Mouse (Mus musculus): ENCODE measurements around the gene Abca8b. TPM values are rescaled to one million over a fixed set of nuclear protein-coding genes. Genes with fewer than 3 reads are reported as not detected.
"Not testable (repeated sequence)": the region's sequence is repeated elsewhere in the genome, so short reads cannot be mapped to it uniquely, and the experiment has no call there.

The Abca8b gene
- total RNA-seq, 4 experiments from 2014 or later = 6.9 to 10.4 (median 7.9) TPM

DNA sequence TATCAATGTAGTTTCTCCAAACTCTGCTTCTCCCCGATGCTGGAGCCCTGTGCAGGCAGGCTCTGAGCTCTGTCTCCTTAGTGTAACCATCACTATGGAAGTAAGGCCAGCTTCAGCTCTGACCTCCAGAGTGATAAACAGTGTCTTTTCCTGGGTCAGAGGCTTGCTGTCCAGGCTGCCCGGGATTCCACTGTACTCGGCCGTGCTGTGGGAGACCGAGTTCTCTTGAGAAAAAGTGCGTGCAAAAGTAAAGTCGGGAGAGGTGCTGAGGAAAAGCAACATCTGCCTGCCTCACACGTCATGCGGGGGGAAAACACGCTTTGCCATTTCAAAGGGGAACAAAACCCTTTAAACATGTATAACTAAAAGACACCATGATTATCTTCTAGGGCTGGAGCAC is 79.0 kb downstream of the Abca8b start:
- no peak for DNase-seq (ENCODE audit: low spot score)

DNA sequence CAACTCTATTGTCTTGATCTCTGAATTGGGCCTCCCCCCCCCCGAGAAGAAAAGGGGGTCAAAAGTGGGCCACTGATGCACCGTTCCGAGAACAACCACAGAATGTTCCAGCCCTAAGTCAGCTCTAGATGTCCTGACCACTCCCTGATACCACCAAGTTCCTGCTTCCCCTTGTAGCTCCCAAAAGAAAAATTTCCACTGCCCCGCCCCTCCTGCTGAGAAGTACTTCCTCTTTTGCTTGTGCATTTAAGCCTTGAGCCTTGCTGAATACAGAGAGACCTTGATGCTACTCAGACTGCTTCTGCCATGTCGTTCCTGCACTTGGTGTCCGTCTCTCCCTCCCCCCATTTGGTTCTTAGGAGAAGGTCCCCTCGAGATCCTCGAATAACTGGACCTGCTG is 82.5 kb downstream of the Abca8b start:
- DNase-seq (ENCODE audit: low spot score) = not testable (repeated sequence)

DNA sequence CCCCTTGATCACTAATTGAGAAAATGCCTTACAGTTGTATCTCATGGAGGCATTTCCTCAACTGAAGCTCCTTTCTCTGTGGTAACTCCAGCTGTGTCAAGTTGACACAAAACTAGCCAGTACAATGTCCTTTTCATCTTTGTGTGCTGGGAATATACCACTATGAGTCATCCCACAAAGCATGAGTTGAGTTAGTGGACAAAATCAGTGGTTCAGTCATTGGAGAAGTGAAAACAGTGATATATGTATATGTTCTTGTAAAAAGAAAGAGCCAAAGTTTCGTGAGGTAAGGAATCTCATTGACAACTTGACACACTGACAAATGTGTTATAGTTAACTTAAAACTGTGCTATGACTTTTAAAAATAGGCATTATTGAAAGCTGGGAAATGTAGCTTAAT is 83.5 kb downstream of the Abca8b start:
- DNase-seq (ENCODE audit: low spot score) = not testable (repeated sequence)

DNA sequence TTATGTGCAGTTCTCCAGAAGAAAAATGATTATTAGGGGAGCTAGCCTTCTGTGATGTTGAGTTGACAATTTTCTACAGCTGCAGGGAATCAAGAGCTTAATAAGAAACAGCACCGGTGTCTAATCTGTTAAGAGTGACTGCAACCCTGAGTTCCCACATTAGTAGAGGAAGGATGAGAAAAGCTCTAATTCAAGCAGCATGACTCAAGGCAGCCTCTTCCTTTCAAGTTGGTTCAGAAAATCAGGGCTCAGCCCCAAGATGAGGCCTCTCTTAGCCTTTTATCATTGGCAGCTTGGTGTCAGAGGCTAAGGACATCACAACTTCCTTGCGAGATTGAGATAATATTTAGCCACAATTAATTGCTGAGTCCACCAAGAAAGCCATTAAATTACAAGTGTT is 85.8 kb downstream of the Abca8b start:
- DNase-seq (ENCODE audit: low spot score) = peak; percentile 16

DNA sequence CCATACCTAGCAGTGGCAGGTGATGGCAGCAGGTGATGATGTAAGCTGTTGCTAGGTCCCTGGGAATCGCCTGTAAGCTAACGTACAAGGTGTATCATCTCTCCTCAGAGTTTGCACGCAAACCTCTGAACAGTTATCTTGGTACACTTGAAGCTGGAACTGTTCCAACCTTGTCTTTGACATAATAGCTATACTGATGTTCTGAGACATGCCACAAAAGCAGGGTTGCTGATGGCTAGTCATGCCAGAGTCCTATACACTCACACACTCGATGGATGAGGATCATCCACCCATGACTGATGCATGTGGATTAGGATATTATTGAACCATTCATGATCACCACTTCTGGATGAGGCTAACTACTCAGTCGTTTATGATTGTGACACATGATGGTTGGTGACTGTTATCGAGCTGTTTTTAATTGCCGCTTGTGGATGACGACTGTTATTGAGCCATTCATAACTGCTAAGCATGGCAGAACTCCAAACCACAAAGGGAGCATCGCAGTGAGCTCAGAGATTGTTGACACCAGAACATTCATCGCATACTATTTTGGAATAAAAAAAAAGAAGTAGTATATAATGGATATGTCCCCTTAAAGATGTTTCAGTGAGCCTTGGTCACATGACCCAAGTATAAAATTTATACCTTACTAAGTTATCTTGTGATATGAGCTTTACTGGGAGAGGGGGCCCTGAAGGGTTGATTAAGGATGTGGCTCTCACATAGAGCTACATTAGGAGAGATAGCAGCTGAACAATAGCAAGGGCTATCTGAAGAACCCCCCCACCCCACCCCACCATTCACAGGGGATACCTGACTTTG is 87.2 kb downstream of the Abca8b start:
- DNase-seq (ENCODE audit: low spot score) = peak; percentile 21

DNA sequence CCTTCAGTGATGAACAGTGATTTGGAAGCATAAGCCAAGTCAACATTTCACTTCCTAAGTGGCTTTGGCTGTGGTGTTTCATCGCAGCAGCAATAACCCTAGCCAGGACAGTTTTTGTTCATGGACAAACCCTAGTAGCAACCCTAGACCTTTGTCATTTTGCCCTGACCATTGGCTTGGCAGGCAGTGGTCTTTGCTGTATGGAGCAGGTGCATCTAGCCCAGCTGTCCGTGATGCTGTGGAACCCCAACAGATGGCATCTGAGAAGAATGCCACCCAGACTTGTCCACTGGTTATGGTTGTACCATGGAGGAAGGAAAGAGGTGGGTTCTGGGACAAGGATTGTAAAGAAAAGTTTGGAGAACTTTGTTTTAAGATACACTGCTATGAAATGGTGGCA is 88.1 kb downstream of the Abca8b start:
- DNase-seq (ENCODE audit: low spot score) = no peak

DNA sequence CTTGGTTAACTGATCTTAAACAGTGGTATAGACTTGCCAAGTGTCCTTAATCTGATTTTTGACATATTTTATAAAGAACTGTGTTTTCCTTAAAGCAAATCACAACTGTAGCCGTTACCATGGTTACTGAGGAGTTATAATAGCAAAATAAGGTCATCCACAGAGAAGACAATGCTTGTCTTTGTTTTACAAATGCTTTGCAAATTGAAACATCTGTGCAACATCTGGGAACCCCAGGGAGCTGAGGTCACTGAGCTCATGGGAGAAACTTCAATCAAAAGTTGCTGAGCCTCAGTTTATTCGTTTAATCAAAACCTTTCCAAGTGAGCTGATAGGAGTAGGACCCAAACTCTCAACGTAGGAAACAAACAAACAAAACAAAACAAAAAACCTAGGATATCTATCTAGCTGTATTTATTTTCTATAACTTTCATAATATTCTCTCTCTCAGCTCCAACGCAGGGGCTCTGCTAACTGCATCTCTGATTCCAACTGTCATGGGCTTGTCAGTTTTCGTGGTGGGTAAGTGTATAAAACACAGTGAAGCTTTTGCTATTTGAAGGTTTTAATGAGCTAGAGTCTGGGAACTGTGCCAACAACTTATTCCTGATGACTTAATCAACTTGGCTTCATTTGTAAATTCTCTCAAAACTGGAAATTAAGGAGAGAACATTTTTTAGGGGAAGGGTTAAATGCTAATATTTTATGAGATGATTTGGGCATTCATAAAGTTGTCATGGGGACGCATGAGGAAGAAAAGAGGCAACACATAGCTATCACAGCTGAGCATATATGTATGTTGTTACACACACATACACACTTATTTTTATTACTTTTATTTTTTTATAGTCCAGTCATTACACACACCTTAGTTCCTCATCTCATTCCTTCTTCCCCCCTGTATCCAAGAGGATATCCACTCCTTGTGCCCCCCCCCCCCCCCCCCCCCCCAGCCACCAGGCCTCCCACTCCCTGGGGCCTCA is 92.7 kb downstream of the Abca8b start:
- DNase-seq (ENCODE audit: low spot score) = peak; percentile 35

DNA sequence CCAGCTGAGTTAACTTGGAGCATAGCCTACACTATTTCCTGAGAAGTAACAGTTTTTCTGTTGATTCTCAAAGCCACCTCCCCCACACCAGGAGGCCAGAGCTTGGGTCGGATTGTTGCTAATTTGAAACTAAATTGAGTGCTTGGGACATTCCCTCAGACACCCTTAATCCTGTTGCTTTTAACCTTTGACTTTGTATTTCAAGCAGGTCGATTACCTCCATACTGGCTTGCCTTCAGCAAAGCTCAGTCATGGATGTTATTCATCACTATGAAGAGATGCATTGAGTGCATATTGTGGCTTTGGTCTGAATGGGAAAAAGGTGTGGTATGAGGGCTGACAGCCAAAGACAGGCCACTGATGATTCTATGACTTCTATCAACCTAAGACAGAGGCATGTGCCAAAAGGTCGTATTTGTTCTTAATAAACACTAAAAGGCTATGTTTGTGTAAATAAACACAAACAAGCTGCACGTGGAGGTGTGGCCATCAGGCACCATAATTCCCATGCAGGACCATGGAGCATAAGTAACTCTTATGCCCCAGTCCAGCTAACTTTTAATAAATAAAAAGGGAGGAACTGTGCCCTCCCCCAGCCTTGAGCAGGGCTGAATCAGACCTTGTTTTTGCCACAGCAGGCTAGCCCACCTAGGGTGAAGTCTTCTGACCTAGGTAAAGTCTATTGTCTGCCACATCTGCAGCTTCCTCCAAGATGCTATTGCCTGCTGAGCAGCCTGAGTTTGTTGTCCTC is 95.0 kb downstream of the Abca8b start:
- DNase-seq (ENCODE audit: low spot score) = no peak

DNA sequence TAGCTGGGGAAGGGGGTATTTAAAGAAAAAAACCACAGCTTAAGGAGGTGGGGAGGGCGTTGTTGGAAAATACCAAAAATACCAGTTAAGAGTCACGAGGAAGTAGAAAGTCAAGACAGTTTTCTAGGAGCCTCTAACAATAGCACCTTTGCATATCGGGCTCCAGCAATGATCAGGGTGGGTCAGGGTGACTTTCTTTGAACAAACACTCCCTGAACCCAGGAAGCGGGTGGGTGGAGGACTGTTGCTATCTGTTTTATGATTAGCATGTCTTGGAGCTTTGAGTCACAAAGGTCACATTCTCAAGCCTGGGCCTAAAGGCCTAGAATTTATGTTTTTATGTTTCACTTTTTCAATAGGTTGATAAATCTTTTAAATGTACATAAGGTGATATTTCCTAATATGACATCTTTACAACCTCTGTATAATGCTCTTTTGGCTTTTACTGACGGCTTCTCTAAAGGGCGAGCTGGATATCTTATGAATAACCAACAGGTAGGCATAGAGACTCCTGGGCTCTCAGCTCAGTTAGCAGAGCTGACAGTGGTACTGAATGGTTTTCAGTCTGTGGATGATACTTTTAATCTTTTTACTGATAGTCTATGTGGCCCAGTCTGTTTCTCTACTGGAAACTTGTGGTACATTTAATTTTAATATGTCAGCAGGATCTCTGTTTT is 96.7 kb downstream of the Abca8b start:
- DNase-seq (ENCODE audit: low spot score) = no peak

DNA sequence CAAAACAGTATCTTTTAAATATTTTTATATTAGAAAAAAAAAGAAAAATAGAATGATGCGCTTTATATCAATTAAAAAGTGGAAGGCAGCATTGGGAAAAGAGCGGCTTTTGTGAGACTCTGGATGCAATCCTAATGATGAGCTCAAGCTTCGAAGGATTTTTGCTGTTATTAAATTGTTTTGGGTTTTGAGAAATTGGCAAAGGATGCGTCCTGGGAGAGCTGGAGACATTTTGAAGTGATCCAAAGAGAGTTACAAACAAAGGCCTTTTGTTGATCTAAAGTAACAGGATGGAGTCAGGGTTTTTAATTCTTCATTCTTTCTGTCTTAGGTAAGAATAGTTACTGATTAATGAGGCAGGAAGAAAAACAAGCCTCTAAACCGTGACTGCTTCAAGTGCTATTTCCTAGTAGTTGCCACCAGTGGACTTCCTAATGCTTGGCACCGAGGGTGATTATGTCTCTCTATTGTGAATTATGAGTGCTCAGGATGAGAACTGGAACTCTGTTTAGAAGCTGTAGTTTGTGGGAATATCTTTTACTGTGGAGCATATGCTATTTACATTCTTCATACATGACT is 99.6 kb downstream of the Abca8b start:
- DNase-seq (ENCODE audit: low spot score) = no peak

DNA sequence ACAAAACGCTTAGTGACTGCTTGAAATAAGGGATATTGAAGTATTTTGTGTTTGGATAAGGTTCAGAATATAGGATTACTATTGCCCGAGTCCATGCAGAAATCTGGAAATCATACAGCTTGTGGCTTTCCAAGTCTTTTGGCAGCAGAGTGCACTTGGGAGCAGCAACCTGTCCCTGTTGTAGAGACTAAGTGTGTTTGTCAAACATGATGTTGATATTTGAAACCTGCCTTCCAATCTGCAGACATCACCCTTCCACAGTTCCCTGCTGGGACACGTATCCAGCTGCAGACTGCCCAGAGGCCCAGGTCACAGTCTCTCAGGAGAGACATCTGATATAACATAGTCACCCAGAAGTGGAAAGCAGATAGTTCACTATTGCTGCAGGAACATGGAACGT is 100.1 kb downstream of the Abca8b start:
- no peak for DNase-seq (ENCODE audit: low spot score)

DNA sequence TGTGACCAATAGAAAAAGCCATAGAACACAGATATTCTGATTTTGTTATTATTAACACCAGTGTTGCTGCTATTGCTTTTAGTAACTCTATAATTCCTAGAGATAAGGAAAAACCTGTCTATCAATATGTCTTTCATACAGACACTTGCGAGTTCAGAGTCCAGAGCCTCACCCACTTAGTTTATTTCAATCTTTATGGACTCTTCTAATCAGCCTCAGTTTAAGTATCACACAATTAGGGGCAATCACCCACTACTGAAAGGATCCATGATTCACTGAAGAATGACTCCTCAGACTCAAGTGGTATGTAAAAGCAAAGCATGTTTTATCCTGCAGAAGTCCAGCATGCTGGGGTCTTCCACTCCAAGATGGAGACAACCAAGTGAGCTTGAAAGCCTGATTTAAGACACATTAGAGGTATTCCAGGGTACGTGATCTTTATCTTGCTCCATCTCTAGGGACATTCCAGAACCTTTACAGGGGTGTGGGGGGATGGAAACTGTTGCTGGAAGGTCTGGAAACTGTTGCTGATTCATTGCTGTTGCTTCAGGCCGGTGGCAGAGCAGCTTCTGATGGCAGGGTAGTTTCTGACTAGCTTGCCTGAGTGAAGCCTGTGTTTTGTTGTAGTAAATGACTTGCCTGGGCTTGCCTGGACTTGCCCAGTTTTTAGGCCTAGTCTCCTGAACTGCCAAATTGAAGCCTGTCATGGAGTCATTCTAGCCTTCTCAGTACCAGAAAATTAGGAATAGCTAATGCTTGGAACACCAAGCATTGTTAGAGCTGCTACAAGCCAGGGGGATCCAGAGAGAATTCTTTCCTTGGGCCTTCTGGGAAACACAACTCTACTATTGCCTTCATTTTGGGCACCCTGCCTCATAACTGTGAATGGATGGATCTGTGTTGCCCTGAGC is 101.5 kb downstream of the Abca8b start:
- DNase-seq (ENCODE audit: low spot score) = no peak

DNA sequence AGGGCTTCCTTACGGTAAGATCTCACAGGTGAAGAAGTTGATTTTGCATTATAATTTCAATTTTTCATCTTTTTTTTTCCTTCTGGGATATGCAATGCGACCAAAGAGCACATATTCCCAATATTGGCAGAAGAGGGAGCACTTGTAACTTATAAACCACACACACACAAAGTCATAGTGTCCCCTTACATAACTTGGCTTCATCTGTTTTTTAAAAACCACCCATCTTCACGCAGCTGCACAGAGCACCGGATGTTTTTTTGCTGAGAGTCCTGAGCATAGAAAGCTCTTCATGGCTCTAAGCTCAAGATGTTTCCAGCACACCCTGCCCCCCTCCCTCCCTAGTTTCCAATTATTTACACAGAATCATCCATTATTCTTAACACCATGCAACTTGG is 103.7 kb downstream of the Abca8b start:
- peak; percentile 78 for DNase-seq (ENCODE audit: low spot score)

DNA sequence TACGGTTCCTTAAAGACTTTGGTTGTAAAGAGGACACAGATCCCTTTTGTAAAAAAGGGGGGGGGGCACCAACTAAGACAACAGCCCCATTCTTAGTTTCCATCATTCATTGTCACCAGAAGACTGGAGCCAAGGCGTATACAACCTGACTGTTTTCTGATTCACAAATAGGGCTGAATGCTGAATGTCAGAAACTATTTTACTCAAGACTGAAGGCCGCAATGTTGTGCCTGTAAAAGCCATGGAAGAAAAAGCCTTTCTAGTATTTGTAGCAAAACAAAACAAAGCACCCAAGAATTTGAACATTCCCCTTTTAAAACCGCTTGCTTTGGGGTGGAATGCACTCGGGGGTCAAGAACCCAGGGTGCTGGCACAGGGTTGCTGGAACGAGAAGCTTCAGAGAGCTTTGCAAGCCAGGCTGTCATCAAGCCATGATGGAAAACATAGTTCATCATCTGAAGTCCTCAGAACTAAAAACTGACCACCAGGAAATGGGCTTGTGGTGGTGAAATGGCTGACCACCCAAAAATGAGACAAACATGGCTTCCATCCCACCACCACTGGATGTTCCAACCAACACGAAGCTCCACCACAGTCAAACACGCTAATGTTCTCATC is 104.2 kb downstream of the Abca8b start:
- no peak for DNase-seq (ENCODE audit: low spot score)

DNA sequence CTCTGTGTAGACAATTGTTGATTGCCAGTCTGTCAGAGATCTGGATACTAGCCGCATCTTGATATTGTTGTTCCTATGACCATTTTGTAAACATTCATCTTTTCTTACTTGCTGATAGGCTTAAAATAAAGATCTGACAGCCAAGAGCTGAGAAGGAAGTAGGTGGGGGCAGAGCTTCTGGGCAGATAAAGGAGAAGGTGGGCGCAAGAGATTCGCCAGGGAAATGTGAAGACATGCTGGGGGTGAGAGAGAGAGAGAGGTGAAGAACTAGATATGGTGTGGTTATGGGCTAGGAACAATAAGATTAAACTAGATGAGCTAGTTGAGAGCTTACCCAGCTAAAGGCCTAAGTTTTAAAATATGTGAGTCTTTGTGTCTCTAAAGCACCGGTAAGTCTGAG is 106.0 kb downstream of the Abca8b start:
- no peak for DNase-seq (ENCODE audit: low spot score)

DNA sequence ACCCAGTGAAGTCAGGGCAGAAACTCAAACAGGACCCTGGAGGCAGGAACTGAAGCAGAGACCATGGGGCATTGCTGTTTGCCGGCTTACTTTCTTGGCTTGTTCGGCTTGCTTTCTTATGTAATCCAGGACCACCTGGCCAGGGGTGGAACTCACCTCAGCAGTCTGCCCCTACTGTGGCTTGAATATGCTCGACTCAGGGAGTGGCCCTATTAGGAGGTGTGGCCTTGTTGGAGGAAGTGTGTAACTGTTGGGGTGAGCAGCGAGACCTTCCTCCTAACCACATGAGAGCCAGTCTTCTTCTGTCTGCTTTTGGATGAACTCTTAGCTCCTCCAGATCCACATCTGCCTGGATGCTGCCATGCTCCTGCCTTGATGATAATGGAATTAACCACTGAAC is 108.9 kb downstream of the Abca8b start:
- DNase-seq (ENCODE audit: low spot score) = no peak

DNA sequence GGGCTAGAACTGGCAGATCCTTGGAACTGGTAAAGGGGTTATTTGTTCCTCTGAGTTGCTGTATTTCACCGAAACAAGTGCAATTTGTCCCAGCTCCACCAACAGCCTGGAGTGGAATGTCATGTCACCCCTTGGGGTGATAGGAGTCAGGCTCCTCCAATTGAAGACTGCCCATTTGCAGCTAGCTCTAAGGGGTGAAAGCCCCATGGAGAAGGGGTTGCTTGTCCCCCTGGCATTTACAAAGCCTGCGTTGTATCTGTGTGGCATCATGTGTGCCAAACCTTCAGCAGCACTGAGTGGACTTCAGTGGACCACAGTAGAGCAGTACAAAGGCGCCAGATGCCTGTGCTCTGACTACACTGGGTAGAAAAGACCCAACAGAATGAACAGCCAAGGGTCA is 110.1 kb downstream of the Abca8b start:
- no peak for DNase-seq (ENCODE audit: low spot score)

DNA sequence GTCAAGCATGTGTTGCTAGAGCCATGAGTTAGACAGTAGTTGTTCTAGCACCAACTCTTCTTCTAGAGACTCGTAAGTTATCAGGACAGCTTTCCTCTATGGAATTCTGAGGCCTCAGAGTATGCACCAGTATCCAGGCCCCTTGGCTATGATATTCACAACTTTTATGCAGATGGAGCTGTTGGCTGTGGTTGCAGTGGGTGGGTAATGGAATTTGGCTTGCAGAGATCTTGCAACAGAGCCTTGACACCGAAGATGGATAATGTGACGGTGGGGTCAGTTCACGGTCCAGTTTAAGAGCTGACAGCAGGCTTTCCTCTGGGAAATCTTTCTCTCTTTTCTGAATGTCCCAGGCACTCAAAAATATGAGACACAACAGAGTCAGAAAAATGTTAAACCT is 110.8 kb downstream of the Abca8b start:
- peak; percentile 74 for DNase-seq (ENCODE audit: low spot score)

DNA sequence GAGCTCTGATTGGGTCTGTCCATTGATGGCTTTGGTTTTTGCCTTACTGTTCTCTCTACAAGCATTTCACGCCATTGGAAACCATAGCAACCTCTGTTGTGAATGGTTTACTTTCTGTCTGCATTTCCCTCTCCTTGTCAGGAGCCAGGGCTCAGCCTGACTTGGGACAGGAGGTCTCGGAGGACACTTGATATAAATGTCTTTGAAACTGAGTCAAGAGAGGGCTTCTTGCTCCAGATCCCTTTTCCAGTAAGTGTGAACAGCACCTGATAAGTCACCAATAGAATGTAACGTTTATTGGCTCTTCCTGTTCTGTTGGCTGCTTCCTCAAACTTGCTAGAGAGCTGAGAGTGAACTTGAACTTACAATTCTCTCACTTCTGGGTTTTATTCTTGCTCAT is 111.5 kb downstream of the Abca8b start:
- DNase-seq (ENCODE audit: low spot score) = no peak
